Mouse (Mus musculus): Measurements from ENCODE around the gene Timp3.
"Not testable (repeated sequence)": the region's sequence is repeated elsewhere in the genome, so short reads cannot be mapped to it uniquely, and the experiment has no call there.

Timp3 gene

GRCm38 (mm10) chr10:86356819-86357563 lies 56.8 kb downstream of the Timp3 start:
- peak; percentile 60 to 74 for DNase-seq

- peak; percentile 83 to 86 for DNase-seq
These were observed 58.3 kb downstream of the Timp3 start for GRCm38 (mm10) chr10:86358307-86358975.

- peak; percentile 80 to 83 for DNase-seq
These were observed 59.0 kb downstream of the Timp3 start for GRCm38 (mm10) chr10:86359208-86359607.

- peak; percentile 90 to 93 for DNase-seq
These were observed 59.5 kb downstream of the Timp3 start for GRCm38 (mm10) chr10:86359699-86360098.

GRCm38 (mm10) chr10:86363669-86364309 lies 63.6 kb downstream of the Timp3 start:
- DNase-seq: no peak

- peak; percentile 34 to 49 for DNase-seq
These were observed 65.5 kb downstream of the Timp3 start for GRCm38 (mm10) chr10:86365632-86366092.

GRCm38 (mm10) chr10:86367346-86367745 lies 67.2 kb downstream of the Timp3 start:
- no peak for DNase-seq

- no peak for DNase-seq
These were observed 68.6 kb downstream of the Timp3 start for GRCm38 (mm10) chr10:86368811-86369210.

GRCm38 (mm10) chr10:86369346-86369745 lies 69.2 kb downstream of the Timp3 start:
- no peak for DNase-seq

- DNase-seq: no peak
These were observed 71.4 kb downstream of the Timp3 start for GRCm38 (mm10) chr10:86371561-86371960.

GRCm38 (mm10) chr10:86374061-86374460 lies 73.9 kb downstream of the Timp3 start:
- no peak for DNase-seq

- DNase-seq: peak; percentile 61 to 72
These were observed 75.7 kb downstream of the Timp3 start for GRCm38 (mm10) chr10:86375903-86376302.

GRCm38 (mm10) chr10:86376392-86377185 lies 76.4 kb downstream of the Timp3 start:
- peak in 1 of 2 experiments; percentile 46 for DNase-seq

- not testable (repeated sequence) for DNase-seq
These were observed 78.6 kb downstream of the Timp3 start for GRCm38 (mm10) chr10:86378803-86379202.

- no peak for DNase-seq
These were observed 80.5 kb downstream of the Timp3 start for GRCm38 (mm10) chr10:86380626-86381025.

- no peak for DNase-seq
These were observed 81.2 kb downstream of the Timp3 start for GRCm38 (mm10) chr10:86381150-86381921.

GRCm38 (mm10) chr10:86381922-86382260 lies 81.7 kb downstream of the Timp3 start:
- DNase-seq: no peak

- no peak for DNase-seq
These were observed 84.5 kb downstream of the Timp3 start for GRCm38 (mm10) chr10:86384655-86385054.

- DNase-seq: no peak
These were observed 85.5 kb downstream of the Timp3 start for GRCm38 (mm10) chr10:86385656-86386055.

GRCm38 (mm10) chr10:86386232-86386631 lies 86.1 kb downstream of the Timp3 start:
- DNase-seq: no peak

GRCm38 (mm10) chr10:86387821-86388440 lies 87.8 kb downstream of the Timp3 start:
- peak; percentile 78 to 79 for DNase-seq

- peak in 1 of 2 experiments; percentile 30 for DNase-seq
These were observed 88.6 kb downstream of the Timp3 start for GRCm38 (mm10) chr10:86388803-86389202.
